Mouse (Mus musculus) liver, embryonic 12.5 days (tissue): ENCODE measurements around the gene Pml. TPM values are rescaled to one million over a fixed set of nuclear protein-coding genes. Genes with fewer than 3 reads are reported as not detected.
A peak's percentile ranks its signal among the peaks of the same experiment; 100 is the strongest.

Experiments used
- ATAC-seq: fragments of 200-750 bp; cut with Nextera tagmentation; 2 replicates; pipeline ENCODE4 v1.8.0; 2017; ENCODE audit warnings: moderate number of reproducible peaks, mild to moderate bottlenecking, moderate library complexity
- H3K27ac ChIP-seq: fragments of 300-500 bp; sonication (generic); 2 replicates; pipeline ENCODE4 v1.5.1; 2016; ENCODE audit warnings: mild to moderate bottlenecking
- H3K27me3 ChIP-seq: fragments of 300-500 bp; sonication (generic); replicated peaks from 2 replicates; pipeline ENCODE4 v1.6.1; 2016; ENCODE audit warnings: mild to moderate bottlenecking, moderate library complexity
- H3K36me3 ChIP-seq: fragments of 300-500 bp; sonication (generic); 2 replicates; pipeline ENCODE4 v1.6.1; 2016; ENCODE audit warnings: mild to moderate bottlenecking, moderate library complexity
- H3K4me1 ChIP-seq: fragments of 300-500 bp; sonication (generic); 2 replicates; pipeline ENCODE4 v1.6.1; 2016
- H3K4me2 ChIP-seq: fragments of 300-500 bp; sonication (generic); 2 replicates; pipeline ENCODE4 v1.6.1; 2016; ENCODE audit warnings: mild to moderate bottlenecking, moderate library complexity
- H3K4me3 ChIP-seq: fragments of 300-500 bp; sonication (generic); 2 replicates; pipeline ENCODE4 v1.5.1; 2016; ENCODE audit warnings: mild to moderate bottlenecking, moderate library complexity
- H3K9ac ChIP-seq: fragments of 300-500 bp; sonication (generic); 2 replicates; pipeline ENCODE4 v1.6.1; 2016; ENCODE audit warnings: mild to moderate bottlenecking, moderate library complexity
- H3K9me3 ChIP-seq: fragments of 300-500 bp; sonication (generic); replicated peaks from 2 replicates; pipeline ENCODE4 v1.6.1; 2016; ENCODE audit warnings: mild to moderate bottlenecking, moderate library complexity
- WGBS: fragments of 180-500 bp; shearing (Covaris S2); methylation state at CpG from one replicate; pipeline ENCODE4 v1.1.7; 2016; ENCODE audit not compliant: insufficient replicate concordance; 5-methylcytosine and 5-hydroxymethylcytosine counted together
- polyA plus RNA-seq: library from polyadenylated mRNA; unstranded; fragments of >200 nt; fragmentation: Nextera tagmentation; extraction: Ambion mirVana; gene quantifications from 2 replicates; pipeline ENCODE4 v1.2.1, GENCODE M21; 2016

Gene Pml
- polyA plus RNA-seq, 1 experiment from 2014 or later, result 24.4 TPM

DNA sequence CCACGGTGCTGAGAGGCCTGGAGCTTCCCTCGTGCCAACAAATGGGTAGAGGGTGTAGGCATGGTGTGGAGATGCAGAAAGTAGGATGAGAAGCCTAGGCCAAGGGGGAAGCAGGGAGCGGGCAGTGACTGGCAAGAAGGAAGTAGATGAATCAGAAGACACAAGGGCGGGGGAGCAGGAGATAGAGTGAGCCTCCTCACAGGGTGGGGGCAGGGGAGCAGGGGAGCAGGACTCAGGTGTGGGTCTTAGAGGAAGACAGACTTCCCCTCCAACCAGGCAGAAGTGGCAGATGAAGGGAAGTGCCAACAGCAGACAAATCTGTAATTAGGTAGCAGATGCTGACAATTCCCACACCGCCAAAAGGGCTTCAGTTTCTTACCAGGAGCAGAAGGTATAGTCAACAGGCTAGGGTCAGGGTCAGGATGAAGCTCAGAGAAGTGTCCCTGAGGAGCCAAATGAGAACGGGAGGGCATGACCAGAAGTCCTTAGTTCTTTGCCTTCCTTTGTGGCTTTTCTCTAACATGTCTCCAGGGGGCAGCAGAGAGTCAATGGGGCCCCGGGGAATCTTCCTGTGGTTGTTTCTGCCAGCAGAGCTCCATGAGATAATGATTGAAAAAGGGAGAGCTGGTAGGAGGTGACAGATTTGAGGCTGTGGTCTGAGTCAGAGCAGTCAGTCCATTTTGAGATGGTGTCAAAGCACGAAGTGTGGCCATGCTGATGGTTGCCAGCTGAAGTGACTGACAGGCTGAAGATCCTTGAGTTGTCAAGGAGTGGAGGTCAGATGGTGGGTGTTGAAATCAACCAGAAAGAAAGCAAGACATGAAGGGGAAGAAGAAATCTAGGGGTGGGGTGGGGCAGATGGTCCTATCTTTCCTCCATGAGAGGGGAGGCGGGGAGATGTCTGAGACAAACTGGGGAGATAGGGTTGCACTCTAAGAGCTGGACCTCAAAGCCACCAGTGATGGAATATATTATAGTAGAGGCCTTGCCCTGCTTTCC is 23.4 kb downstream of the Pml start:
- Histone ChIP-seq H3K27ac (peak overlapping the region; percentile 37; the same call in 1 of the 2 replicates), H3K27me3 (no peaks in the 10 kb centered on the region), H3K4me2 (no peak overlapping the region), H3K36me3 (peaks cover 98% of the 10 kb centered on the region), H3K4me3 (no peak overlapping the region), H3K9me3 (no peaks in the 10 kb centered on the region), H3K4me1 (peaks cover 22% of the 10 kb centered on the region), H3K9ac (no peak overlapping the region)
- 47% methylated on average over 9 of the region's 9 CpGs for WGBS
- ATAC-seq, result 0 out of 2 replicates have a peak, but pooled peaks have one; percentile 17

DNA sequence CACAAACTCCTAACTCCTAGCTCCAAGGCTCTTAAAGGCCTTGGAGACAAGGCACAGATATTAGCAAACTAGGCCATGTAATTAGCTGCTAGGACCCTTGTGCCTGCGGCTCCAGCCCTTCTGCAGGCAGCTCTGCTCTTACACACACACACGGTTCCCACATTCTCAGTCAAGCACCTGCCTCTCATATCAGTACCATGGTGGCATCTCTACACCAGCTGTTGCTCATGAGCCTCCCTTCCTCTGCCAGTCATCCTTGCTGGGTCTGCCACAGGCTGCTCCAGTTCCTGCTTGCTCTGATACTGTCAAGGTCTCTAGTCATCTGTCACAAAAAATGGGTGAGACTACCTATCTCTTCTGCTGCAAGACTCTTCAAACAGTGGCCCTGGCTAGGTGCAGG is 25.2 kb downstream of the Pml start:
- WGBS, result 77% methylated on average over 2 of the region's 2 CpGs
- Histone ChIP-seq H3K36me3 (peaks cover 97% of the 10 kb centered on the region), H3K4me3 (no peak overlapping the region), H3K27ac (no peak overlapping the region), H3K4me1 (peaks cover 22% of the 10 kb centered on the region), H3K9ac (no peak overlapping the region), H3K4me2 (no peak overlapping the region), H3K9me3 (no peaks in the 10 kb centered on the region), H3K27me3 (no peaks in the 10 kb centered on the region)
- ATAC-seq, result no peak

DNA sequence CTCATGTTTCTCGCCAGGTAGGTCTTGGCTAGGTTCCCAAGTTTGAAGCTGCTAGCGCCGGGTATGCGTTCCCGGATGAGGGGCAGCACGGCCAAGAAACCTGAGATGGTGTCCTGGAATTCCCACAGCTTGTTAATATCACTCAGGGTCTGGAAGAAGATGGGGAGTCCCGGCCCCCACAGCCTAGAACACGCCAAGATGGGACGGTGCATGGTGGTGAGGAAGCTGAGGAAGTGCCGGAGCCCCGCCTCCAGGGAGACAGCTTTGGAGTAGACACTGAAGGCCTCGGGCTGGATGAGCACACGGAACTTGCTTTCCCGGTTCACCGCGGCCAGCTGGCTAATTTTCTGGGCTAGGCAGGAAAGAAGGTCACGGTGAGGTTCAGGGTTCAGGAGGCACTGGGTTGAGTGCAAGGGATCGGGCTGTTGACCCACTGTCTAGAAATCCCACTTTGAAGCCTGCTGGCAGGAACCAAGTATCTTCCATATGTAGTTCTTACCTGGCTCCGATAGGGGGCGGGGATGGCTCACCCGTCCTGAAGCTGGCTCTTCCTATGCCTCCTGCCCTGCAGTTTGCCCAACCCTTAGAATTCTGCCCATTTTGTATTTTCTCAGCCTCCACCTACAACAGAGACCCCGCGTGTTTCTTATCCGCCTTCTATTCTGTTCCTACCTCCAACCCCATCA is 29.2 kb downstream of the Pml start:
- WGBS, result 74% methylated on average over 24 of the region's 24 CpGs
- H3K4me3 ChIP-seq, result no peak overlapping the region
- H3K36me3 ChIP-seq, result peaks cover 69% of the 10 kb centered on the region
- no peaks in the 10 kb centered on the region for H3K27me3 ChIP-seq
- no peak overlapping the region for H3K4me2 ChIP-seq
- no peak overlapping the region for H3K9ac ChIP-seq
- peaks cover 13% of the 10 kb centered on the region for H3K4me1 ChIP-seq
- no peak for ATAC-seq
- no peaks in the 10 kb centered on the region for H3K9me3 ChIP-seq
- no peak overlapping the region for H3K27ac ChIP-seq

DNA sequence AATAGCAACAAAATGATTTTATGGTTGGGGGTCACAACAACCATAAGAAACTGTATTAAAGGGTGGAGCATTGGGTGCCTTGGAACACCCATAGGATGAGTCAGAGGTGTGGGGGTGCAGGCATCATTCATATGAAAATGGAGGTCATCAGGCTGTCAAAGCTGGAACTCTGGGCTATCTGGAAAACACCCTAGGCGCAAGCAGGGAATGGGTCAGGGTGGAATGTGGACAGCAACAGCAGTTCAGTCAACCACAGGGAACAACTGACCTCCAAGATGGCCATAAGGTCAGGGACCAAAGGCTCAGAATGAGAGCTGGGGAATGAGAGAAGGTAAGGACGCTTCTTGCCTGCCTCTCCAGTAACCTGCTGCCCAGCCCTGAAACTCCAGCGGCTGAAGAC is 31.0 kb downstream of the Pml start:
- H3K4me3 ChIP-seq, result no peak overlapping the region
- H3K27me3 ChIP-seq, result no peaks in the 10 kb centered on the region
- WGBS, result 91% methylated on average over 3 of the region's 3 CpGs
- no peak overlapping the region for H3K27ac ChIP-seq
- H3K9ac ChIP-seq, result no peak overlapping the region
- H3K4me2 ChIP-seq, result no peak overlapping the region
- no peak for ATAC-seq
- peaks cover 51% of the 10 kb centered on the region for H3K36me3 ChIP-seq
- H3K9me3 ChIP-seq, result no peaks in the 10 kb centered on the region
- peaks cover 30% of the 10 kb centered on the region for H3K4me1 ChIP-seq

DNA sequence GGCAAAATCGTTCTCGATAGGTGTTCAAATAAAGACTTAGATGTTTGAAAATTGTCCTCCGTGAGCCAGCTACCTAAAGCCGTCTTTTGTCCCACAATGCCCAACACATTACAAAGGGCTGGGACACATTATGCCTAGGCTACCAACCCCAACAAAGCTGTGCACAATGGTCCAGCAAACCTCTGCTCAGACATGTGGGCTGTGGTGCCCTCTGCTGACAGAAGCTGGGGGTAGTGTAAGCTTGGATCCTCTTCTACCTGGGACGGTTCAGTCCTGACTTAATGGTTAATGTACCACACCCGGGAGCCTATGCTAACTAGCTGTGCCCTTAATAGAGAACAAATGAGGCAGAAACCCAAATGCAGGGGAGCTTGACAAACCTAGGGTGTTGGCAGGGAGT is 33.2 kb downstream of the Pml start:
- Histone ChIP-seq H3K4me3 (no peak overlapping the region), H3K9ac (no peak overlapping the region), H3K27me3 (peaks cover 15% of the 10 kb centered on the region), H3K36me3 (peaks cover 30% of the 10 kb centered on the region), H3K27ac (0 out of 2 replicates have a peak overlapping the region, but pooled peaks have one; percentile 45), H3K9me3 (no peaks in the 10 kb centered on the region), H3K4me1 (peaks cover 45% of the 10 kb centered on the region), H3K4me2 (no peak overlapping the region)
- ATAC-seq, result no peak
- WGBS, result 59% methylated on average over 6 of the region's 6 CpGs

DNA sequence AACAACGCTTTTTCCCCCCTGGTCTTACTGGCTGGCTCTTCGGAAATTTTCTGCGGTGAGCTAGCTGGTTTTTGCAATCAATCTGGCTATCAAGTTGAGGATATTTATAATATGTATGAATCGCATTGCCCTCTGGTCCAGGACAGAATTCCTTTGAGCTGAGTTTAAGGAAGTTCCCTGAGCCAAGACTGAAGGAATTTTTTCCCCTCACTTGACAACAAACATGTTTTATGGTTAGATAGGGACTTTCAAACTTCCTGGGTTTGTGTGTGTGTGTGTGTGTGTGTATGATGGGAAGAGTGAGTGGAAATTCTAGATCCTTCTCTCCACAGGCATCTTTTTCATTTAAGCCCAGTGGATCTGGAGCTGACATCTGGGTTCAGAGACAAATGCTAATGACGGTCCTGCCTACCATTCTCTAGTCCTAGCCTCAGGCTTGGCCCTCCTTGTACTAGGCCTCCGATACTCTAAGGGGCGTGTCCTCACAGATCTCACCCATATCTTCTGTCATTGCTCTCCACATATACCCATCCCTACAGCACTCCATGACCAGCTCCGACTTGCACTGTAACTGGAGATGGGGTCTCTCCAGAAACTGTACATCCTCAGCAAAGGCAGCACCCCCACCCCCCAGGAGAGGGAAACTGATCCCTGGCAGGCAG is 34.9 kb downstream of the Pml start:
- Histone ChIP-seq H3K27ac (peak overlapping the region; percentile 87), H3K9ac (peak overlapping the region; percentile 57), H3K4me3 (no peak overlapping the region), H3K27me3 (peaks cover 15% of the 10 kb centered on the region), H3K4me1 (peaks cover 55% of the 10 kb centered on the region), H3K36me3 (peaks cover 13% of the 10 kb centered on the region), H3K4me2 (peak overlapping the region; percentile 71), H3K9me3 (no peaks in the 10 kb centered on the region)
- peak; percentile 85 for ATAC-seq
- WGBS, result 33% methylated on average over 8 of the region's 8 CpGs

DNA sequence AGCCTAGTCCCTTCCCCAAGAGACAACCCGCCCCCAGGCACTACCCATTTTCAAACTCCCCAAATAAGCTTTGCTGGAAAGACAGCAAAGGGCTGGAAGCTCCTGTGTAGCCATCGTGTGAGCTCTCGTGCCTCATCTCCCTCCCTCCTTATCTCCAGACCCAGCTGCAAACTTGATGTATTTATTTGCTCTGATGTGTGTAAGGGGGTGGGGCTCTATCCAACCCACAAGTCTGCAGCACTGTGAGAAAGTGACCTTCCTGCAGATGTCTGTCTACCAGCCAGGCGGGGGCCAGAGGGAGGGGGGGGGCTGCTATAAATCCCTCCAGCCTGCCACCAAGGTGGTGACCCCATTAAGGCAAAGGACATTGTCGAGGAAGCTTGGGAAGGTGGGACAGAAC is 35.7 kb downstream of the Pml start:
- Histone ChIP-seq H3K9ac (peak overlapping the region; percentile 57), H3K9me3 (no peaks in the 10 kb centered on the region), H3K27me3 (peaks cover 15% of the 10 kb centered on the region), H3K27ac (peak overlapping the region; percentile 87), H3K4me3 (peak overlapping the region; percentile 25), H3K36me3 (peaks cover 5% of the 10 kb centered on the region), H3K4me2 (peak overlapping the region; percentile 71), H3K4me1 (peaks cover 55% of the 10 kb centered on the region)
- ATAC-seq, result peak; percentile 95
- WGBS, result 6% methylated on average over 5 of the region's 5 CpGs

DNA sequence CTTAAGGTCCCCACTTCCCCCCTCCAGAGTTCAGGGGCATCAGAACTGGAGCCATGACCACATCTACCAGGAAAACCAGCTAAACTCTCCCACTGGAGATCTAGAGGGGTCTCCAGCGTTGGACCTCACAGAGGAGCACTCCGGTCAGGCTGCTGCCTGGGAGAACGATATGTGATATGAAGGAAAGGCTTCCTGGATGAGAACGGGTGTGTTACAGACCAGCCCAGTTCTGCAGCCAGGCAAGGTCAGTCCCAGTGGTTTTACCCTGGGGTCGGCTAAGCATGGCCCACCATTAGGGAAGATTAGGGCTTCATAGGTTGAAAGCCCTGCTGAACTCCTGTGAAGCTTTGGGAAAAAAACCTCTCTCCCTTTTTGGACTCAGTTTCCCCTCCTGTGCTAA is 36.2 kb downstream of the Pml start:
- Histone ChIP-seq H3K36me3 (peaks cover under 1% of the 10 kb centered on the region; the same call in 1 of the 2 replicates), H3K27ac (peak overlapping the region; percentile 87), H3K4me2 (peak overlapping the region; percentile 71), H3K27me3 (peaks cover 15% of the 10 kb centered on the region), H3K4me3 (peak overlapping the region; percentile 25; the same call in 1 of the 2 replicates), H3K9ac (peak overlapping the region; percentile 57), H3K9me3 (no peaks in the 10 kb centered on the region), H3K4me1 (peaks cover 55% of the 10 kb centered on the region)
- WGBS, result 32% methylated on average over 5 of the region's 5 CpGs
- peak; percentile 72 for ATAC-seq

DNA sequence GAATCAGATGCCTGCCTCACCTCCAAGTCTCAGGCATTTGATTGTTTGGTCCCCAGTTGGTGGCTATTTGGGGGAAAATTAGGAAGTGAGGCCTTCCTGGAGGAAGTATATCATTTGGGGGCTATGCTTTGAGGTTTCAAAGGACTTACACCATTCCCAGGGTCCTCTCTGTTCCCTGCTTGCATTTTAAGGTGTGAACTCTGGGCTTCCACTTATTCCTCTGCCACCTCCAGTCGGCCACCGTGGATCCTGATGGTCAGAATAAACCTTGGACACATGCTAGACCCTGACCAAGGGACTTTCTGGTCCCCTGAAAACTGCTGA is 39.3 kb downstream of the Pml start:
- H3K9me3 ChIP-seq, result no peaks in the 10 kb centered on the region
- H3K27me3 ChIP-seq, result peaks cover 39% of the 10 kb centered on the region
- no peak overlapping the region for H3K4me2 ChIP-seq
- H3K36me3 ChIP-seq, result no peaks in the 10 kb centered on the region
- peak overlapping the region; percentile 24; the same call in 1 of the 2 replicates for H3K9ac ChIP-seq
- peaks cover 43% of the 10 kb centered on the region for H3K4me1 ChIP-seq
- WGBS, result 54% methylated on average over 2 of the region's 2 CpGs
- no peak for ATAC-seq
- no peak overlapping the region for H3K27ac ChIP-seq
- H3K4me3 ChIP-seq, result no peak overlapping the region

DNA sequence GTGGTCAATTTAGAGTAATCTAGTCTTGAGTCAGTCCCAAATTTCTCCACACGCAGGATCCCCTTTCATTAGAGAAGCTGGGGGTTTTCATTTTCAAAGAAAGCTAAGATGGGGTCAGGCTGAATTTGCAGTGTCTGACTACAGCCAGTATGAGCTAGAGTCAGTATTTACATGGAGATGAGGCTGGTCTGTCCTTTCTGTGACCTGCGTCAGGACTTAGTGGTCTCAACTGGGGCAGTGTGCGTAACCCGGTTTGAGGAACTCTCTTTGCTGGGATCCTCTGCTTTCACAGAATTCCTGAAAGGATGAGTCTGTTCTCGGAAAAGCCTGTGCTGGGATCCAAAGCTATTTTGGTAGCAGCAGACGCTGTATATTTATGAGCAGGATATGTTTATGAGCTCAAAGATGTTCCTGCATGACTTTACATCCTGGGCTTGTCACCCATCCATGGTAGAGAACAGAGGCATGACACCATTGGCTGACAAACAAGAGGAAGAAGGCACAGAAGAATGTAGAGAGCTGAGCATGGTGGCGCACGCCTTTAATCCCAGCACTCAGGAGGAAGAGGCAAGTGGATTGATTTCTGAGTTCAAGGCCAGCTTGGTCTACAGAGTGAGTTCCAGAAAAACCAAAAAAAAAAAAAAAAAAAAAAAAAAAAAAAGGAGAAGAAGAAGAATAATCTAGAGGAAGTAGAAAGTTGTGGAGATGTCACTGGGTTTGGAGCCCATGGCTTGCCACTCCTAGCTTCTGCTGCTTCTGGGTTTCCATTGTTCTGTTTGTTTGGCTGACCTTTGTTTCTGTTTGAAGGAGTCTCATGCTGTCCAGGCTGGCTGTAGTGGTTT is 39.9 kb downstream of the Pml start:
- 67% methylated on average over 8 of the region's 8 CpGs for WGBS
- no peak overlapping the region for H3K4me3 ChIP-seq
- H3K4me2 ChIP-seq, result no peak overlapping the region
- H3K9ac ChIP-seq, result no peak overlapping the region
- peaks cover 44% of the 10 kb centered on the region for H3K27me3 ChIP-seq
- no peaks in the 10 kb centered on the region for H3K9me3 ChIP-seq
- no peaks in the 10 kb centered on the region for H3K36me3 ChIP-seq
- no peak for ATAC-seq
- no peak overlapping the region for H3K27ac ChIP-seq
- H3K4me1 ChIP-seq, result peaks cover 37% of the 10 kb centered on the region

DNA sequence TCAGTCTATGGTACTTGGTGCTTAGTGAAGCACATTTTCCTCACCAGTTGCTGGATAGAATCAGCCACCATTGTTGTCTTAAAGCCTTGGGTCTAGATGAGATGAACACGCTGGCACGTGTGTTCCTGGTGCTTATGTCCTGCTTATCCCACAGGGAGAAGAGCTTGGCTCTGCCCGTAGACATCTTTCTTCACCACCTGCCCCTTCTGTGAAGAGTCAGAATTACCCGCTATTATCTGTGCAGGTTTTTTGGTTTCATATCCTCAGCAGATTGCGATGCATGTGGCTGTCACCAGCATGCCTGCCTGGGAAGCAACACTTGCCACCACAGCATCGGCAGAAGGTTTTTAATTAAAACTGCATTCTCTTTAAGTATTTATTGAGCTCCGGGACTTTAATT is 43.6 kb downstream of the Pml start:
- ATAC-seq, result no peak
- Histone ChIP-seq H3K27ac (no peak overlapping the region), H3K27me3 (peaks cover 65% of the 10 kb centered on the region), H3K4me2 (no peak overlapping the region), H3K36me3 (no peaks in the 10 kb centered on the region), H3K4me1 (peaks cover 16% of the 10 kb centered on the region), H3K9me3 (no peaks in the 10 kb centered on the region), H3K9ac (no peak overlapping the region), H3K4me3 (no peak overlapping the region)
- 67% methylated on average over 7 of the region's 7 CpGs for WGBS
